Mouse (Mus musculus): ENCODE data around the gene Rrbp1.

Gene Rrbp1

GRCm38 (mm10) chr2:144009551-144010281 is 1.3 kb downstream of the Rrbp1 start:
- in situ Hi-C loops (cut with MboI; ENCODE audit: low pct_unique_long_range_greater_than_20kb in 1 of 2, low sequenced_read_pairs in 2 of 2, unreplicated experiment in 1 of 2), result loop anchor here in 1 of 2 experiments (25.0 kb wide), 1 partner anchor 203 kb away; no protein-coding TSS in a partner anchor

- in situ Hi-C loops (cut with MboI; ENCODE audit: low pct_unique_long_range_greater_than_20kb in 1 of 2, low sequenced_read_pairs in 2 of 2, unreplicated experiment in 1 of 2), result loop anchor here in 1 of 2 experiments (25.0 kb wide), 1 partner anchor 203 kb away; no protein-coding TSS in a partner anchor
These were observed 2.0 kb downstream of the Rrbp1 start for GRCm38 (mm10) chr2:144009081-144009480.

GRCm38 (mm10) chr2:144007211-144007610 is 3.9 kb downstream of the Rrbp1 start:
- in situ Hi-C loops (cut with MboI; ENCODE audit: low pct_unique_long_range_greater_than_20kb in 1 of 2, low sequenced_read_pairs in 2 of 2, unreplicated experiment in 1 of 2), result loop anchor here in 1 of 2 experiments (25.0 kb wide), 1 partner anchor 205 kb away; no protein-coding TSS in a partner anchor

GRCm38 (mm10) chr2:144006686-144007085 is 4.4 kb downstream of the Rrbp1 start:
- in situ Hi-C loops (cut with MboI; ENCODE audit: low pct_unique_long_range_greater_than_20kb in 1 of 2, low sequenced_read_pairs in 2 of 2, unreplicated experiment in 1 of 2), result loop anchor here in 1 of 2 experiments (25.0 kb wide), 1 partner anchor 206 kb away; no protein-coding TSS in a partner anchor

GRCm38 (mm10) chr2:144005166-144005955 is 5.7 kb downstream of the Rrbp1 start:
- in situ Hi-C loops (cut with MboI; ENCODE audit: low pct_unique_long_range_greater_than_20kb in 1 of 2, low sequenced_read_pairs in 2 of 2, unreplicated experiment in 1 of 2), result loop anchor here in 1 of 2 experiments (25.0 kb wide), 1 partner anchor 207 kb away; no protein-coding TSS in a partner anchor

GRCm38 (mm10) chr2:144003544-144003943 is 7.5 kb downstream of the Rrbp1 start:
- in situ Hi-C loops (cut with MboI; ENCODE audit: low pct_unique_long_range_greater_than_20kb in 1 of 2, low sequenced_read_pairs in 2 of 2, unreplicated experiment in 1 of 2), result loop anchor here in 1 of 2 experiments (25.0 kb wide), 1 partner anchor 209 kb away; no protein-coding TSS in a partner anchor

- in situ Hi-C loops (cut with MboI; ENCODE audit: low pct_unique_long_range_greater_than_20kb in 1 of 2, low sequenced_read_pairs in 2 of 2, unreplicated experiment in 1 of 2), result loop anchor here in 1 of 2 experiments (25.0 kb wide), 1 partner anchor 210 kb away; no protein-coding TSS in a partner anchor
These were observed 8.7 kb downstream of the Rrbp1 start for GRCm38 (mm10) chr2:144002229-144002984.

GRCm38 (mm10) chr2:143992977-143993376 is 18.1 kb downstream of the Rrbp1 start:
- in situ Hi-C loops (cut with MboI; ENCODE audit: low pct_unique_long_range_greater_than_20kb in 1 of 2, low sequenced_read_pairs in 2 of 2, unreplicated experiment in 1 of 2), result no loop called here

GRCm38 (mm10) chr2:143991964-143992672 is 18.9 kb downstream of the Rrbp1 start:
- in situ Hi-C loops (cut with MboI; ENCODE audit: low pct_unique_long_range_greater_than_20kb in 1 of 2, low sequenced_read_pairs in 2 of 2, unreplicated experiment in 1 of 2), result no loop called here

GRCm38 (mm10) chr2:143990997-143991396 is 20.1 kb downstream of the Rrbp1 start:
- in situ Hi-C loops (cut with MboI; ENCODE audit: low pct_unique_long_range_greater_than_20kb in 1 of 2, low sequenced_read_pairs in 2 of 2, unreplicated experiment in 1 of 2), result no loop called here

GRCm38 (mm10) chr2:143988016-143988415 is 23.0 kb downstream of the Rrbp1 start:
- in situ Hi-C loops (cut with MboI; ENCODE audit: low pct_unique_long_range_greater_than_20kb in 1 of 2, low sequenced_read_pairs in 2 of 2, unreplicated experiment in 1 of 2), result no loop called here

GRCm38 (mm10) chr2:143987485-143987884 is 23.6 kb downstream of the Rrbp1 start:
- in situ Hi-C loops (cut with MboI; ENCODE audit: low pct_unique_long_range_greater_than_20kb in 1 of 2, low sequenced_read_pairs in 2 of 2, unreplicated experiment in 1 of 2), result no loop called here

GRCm38 (mm10) chr2:143983482-143983881 is 27.6 kb downstream of the Rrbp1 start:
- in situ Hi-C loops (cut with MboI; ENCODE audit: low pct_unique_long_range_greater_than_20kb in 1 of 2, low sequenced_read_pairs in 2 of 2, unreplicated experiment in 1 of 2), result no loop called here

- in situ Hi-C loops (cut with MboI; ENCODE audit: low pct_unique_long_range_greater_than_20kb in 1 of 2, low sequenced_read_pairs in 2 of 2, unreplicated experiment in 1 of 2), result no loop called here
These were observed 28.2 kb downstream of the Rrbp1 start for GRCm38 (mm10) chr2:143982901-143983300.

GRCm38 (mm10) chr2:143982152-143982551 is 28.9 kb downstream of the Rrbp1 start:
- in situ Hi-C loops (cut with MboI; ENCODE audit: low pct_unique_long_range_greater_than_20kb in 1 of 2, low sequenced_read_pairs in 2 of 2, unreplicated experiment in 1 of 2), result no loop called here

- in situ Hi-C loops (cut with MboI; ENCODE audit: low pct_unique_long_range_greater_than_20kb in 1 of 2, low sequenced_read_pairs in 2 of 2, unreplicated experiment in 1 of 2), result no loop called here
These were observed 30.2 kb downstream of the Rrbp1 start for GRCm38 (mm10) chr2:143980781-143981398.

GRCm38 (mm10) chr2:143978444-143979147 is 32.5 kb downstream of the Rrbp1 start:
- in situ Hi-C loops (cut with MboI; ENCODE audit: low pct_unique_long_range_greater_than_20kb in 1 of 2, low sequenced_read_pairs in 2 of 2, unreplicated experiment in 1 of 2), result no loop called here
